In genomic region chr11:21061431-21061830, GRCm38 (mm10) we compare ENCODE assay signal across 11 mouse cellular contexts. TPM values are rescaled to one million over a fixed set of nuclear protein-coding genes. Genes with fewer than 3 reads are reported as not detected.
DNase-seq lines count a peak whose midpoint lies in the region; ATAC-seq and TF ChIP-seq lines count a peak whose summit lies in the region.
"Had no signal": no experiment of that assay in that cellular context is flagged by ENCODE, and none has a peak within 500 bp of the region (broad histone marks: within the 10 kb centered on the region; RNA-seq: fewer than 3 reads in every experiment).

No protein-coding gene starts in this region.

- WGBS in heart, embryonic 12.5 days, result 64% methylated on average over 8 of the region's 8 CpGs
- 75% methylated on average over 8 of the region's 8 CpGs for WGBS in hindbrain, postnatal 0 days

- H3K4me3 ChIP-seq in heart, embryonic 12.5 days, result no peak overlapping the region
- H3K4me3 ChIP-seq in hindbrain, postnatal 0 days (ENCODE audit: low read length), result no peak overlapping the region
- H3K4me3 ChIP-seq: limb, embryonic 15.5 days; stomach, embryonic 15.5 days had no signal

- H3K27ac ChIP-seq in heart, embryonic 12.5 days (ENCODE audit: poor library complexity, severe bottlenecking), result no peak overlapping the region
- H3K27ac ChIP-seq in hindbrain, postnatal 0 days, result no peak overlapping the region
- H3K27ac ChIP-seq: limb, embryonic 15.5 days; stomach, embryonic 15.5 days had no signal

- H3K36me3 ChIP-seq in heart, embryonic 12.5 days, result no peaks in the 10 kb centered on the region
- H3K36me3 ChIP-seq in hindbrain, postnatal 0 days (ENCODE audit: insufficient read depth, low read length), result no peaks in the 10 kb centered on the region
- H3K36me3 ChIP-seq: limb, embryonic 15.5 days; stomach, embryonic 15.5 days had no signal

- DNase-seq in heart, adult 9 months (ENCODE audit: low spot score in 2 of 2), result peak; percentile 15 to 34
- DNase-seq in urinary bladder, postnatal 14 days (ENCODE audit: low spot score), result peak; percentile 26
- no peak for DNase-seq in urinary bladder, postnatal 25 days (ENCODE audit: low spot score)
- DNase-seq in kidney, postnatal 36 days, result peak; percentile 20 to 49
- DNase-seq in hindbrain, postnatal 0 days (ENCODE audit: low spot score), result no peak
- no peak for DNase-seq in embryo, embryonic 9.5 days (ENCODE audit: extremely low spot score)
- DNase-seq: embryo, embryonic 11 days had no signal

- no peak overlapping the region for H3K9ac ChIP-seq in heart, embryonic 12.5 days
- no peak overlapping the region for H3K9ac ChIP-seq in hindbrain, postnatal 0 days (replicated peaks; ENCODE audit: low read length)
- H3K9ac ChIP-seq: limb, embryonic 15.5 days; stomach, embryonic 15.5 days had no signal

- no peaks in the 10 kb centered on the region for H3K27me3 ChIP-seq in heart, embryonic 12.5 days (replicated peaks)
- no peaks in the 10 kb centered on the region for H3K27me3 ChIP-seq in hindbrain, postnatal 0 days (ENCODE audit: insufficient read depth, low read length)
- H3K27me3 ChIP-seq: limb, embryonic 15.5 days; stomach, embryonic 15.5 days had no signal

- no peaks in the 10 kb centered on the region for H3K9me3 ChIP-seq in heart, embryonic 12.5 days (replicated peaks)
- no peaks in the 10 kb centered on the region for H3K9me3 ChIP-seq in hindbrain, postnatal 0 days (ENCODE audit: low read length)
- H3K9me3 ChIP-seq: limb, embryonic 15.5 days; stomach, embryonic 15.5 days had no signal

- peaks cover 20% of the 10 kb centered on the region for H3K4me1 ChIP-seq in heart, embryonic 12.5 days (replicated peaks)
- H3K4me1 ChIP-seq in hindbrain, postnatal 0 days (ENCODE audit: insufficient read depth, low read length), result no peaks in the 10 kb centered on the region
- H3K4me1 ChIP-seq: stomach, embryonic 15.5 days had no signal

- no peak for ATAC-seq in heart, embryonic 12.5 days (ENCODE audit: insufficient number of reproducible peaks, low FRiP score)
- no peak for ATAC-seq in hindbrain, postnatal 0 days
- ATAC-seq: forebrain, embryonic 14.5 days had no signal

- H3K4me2 ChIP-seq in heart, embryonic 12.5 days, result no peak overlapping the region
- H3K4me2 ChIP-seq in hindbrain, postnatal 0 days (ENCODE audit: low read depth, low read length), result no peak overlapping the region
- H3K4me2 ChIP-seq: limb, embryonic 15.5 days; stomach, embryonic 15.5 days had no signal

- no peak for TF ChIP-seq CTCF in hindbrain, postnatal 0 days (IDR thresholded peaks at IDR 0.05; ENCODE audit: low read depth)

RNA-seq across cellular contexts. Expression of gene Peli1, which starts 29.7 kb away (rescaled TPM):
- polyA plus RNA-seq in heart, embryonic 12.5 days (2016; fragmentation: Nextera tagmentation; extraction: Ambion mirVana), result 31.0 and 32.1 TPM in 2 replicates
- 38.1 and 41.2 TPM in 2 replicates for total RNA-seq in hindbrain, postnatal 0 days (2014; rRNA removed)
- polyA plus RNA-seq in hindbrain, postnatal 0 days (2015; fragmentation: Nextera tagmentation; extraction: Ambion mirVana), result 46.5 and 47.1 TPM in 2 replicates

Comparison
In these comparisons a context has a peak if more than half of its experiments do, and no peak if none do; other contexts are left out.
1. DNase-seq: peak in heart, adult 9 months (2 of 2), urinary bladder, postnatal 14 days (single experiment) and kidney, postnatal 36 days (2 of 2); none in urinary bladder, postnatal 25 days (single experiment), hindbrain, postnatal 0 days (single experiment) and embryo, embryonic 9.5 days (single experiment).